Mouse (Mus musculus): ENCODE results near the gene Unc93a. TPM values are rescaled to one million over a fixed set of nuclear protein-coding genes. Genes with fewer than 3 reads are reported as not detected.
"Not testable (repeated sequence)": the region's sequence is repeated elsewhere in the genome, so short reads cannot be mapped to it uniquely, and the experiment has no call there.

Unc93a gene
- 0.61 and 1.2 TPM in 2 replicates for total RNA-seq (2017)

DNA sequence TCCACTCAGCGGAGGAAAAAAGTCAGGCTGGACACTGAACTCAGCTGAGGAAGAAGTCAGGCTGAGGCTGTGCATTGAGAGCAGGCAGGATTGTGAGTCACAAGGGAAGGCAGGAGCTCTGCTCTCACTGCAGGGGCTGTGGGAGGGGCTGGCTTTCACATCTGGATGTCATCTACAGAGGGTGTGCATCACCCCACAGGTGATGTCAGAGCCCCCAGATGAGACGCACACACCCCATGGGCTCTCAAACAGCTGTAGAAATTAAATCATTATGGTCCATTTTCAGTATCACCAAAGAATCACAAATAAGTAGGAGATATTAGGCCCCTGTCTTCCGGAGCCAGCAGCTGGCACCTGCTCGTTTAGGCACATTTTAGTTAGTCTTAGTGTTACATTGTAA is at the start of gene Unc93a:
Unc93a (minus strand) TSS at position 101 of the 400 bp plus-strand sequence.
- not testable (repeated sequence) for ATAC-seq (ENCODE audit: extremely low read depth, insufficient number of reproducible peaks, low FRiP score, poor library complexity, severe bottlenecking)

DNA sequence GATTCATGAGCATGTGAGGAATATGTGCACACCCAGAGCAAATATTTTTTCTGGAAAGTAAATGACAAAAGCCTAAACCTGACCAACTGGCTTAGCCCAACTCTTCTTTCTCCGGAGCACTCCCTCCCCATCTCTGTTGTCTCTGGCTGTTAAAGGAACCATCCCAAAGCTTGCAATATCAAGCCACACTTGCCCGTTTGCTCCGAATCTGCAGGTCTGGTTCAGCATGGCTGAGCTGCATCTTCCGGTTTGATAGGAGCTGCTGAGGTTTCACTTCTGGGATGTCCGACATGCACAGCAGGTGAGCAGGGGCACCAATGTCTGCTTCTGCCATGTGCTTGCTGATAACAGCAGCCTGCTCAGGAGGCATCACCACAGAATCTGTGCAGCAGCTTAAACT is 48.9 kb upstream of the Unc93a start:
- ATAC-seq (ENCODE audit: extremely low read depth, insufficient number of reproducible peaks, low FRiP score, poor library complexity, severe bottlenecking) = not testable (repeated sequence)

DNA sequence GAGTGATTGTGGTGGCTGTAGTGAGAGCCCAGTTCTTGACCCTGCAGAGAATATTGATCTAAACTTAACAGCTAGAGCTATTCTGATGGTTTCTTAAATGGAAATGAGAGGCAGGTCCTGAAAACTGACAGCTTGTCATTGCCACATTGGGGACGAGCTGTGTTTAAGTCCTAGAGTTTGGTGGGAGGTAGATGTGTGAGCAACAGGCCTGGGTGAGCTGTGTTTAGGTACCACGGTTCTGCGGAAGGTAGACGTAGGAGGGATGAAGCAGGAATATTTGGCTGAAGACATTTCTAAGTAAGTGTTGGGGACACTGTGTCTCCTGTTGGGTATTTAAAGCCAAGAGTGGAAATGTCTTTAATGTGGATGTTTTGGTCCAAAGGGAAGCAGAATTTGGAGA is 47.4 kb upstream of the Unc93a start:
- not testable (repeated sequence) for ATAC-seq (ENCODE audit: extremely low read depth, insufficient number of reproducible peaks, low FRiP score, poor library complexity, severe bottlenecking)

DNA sequence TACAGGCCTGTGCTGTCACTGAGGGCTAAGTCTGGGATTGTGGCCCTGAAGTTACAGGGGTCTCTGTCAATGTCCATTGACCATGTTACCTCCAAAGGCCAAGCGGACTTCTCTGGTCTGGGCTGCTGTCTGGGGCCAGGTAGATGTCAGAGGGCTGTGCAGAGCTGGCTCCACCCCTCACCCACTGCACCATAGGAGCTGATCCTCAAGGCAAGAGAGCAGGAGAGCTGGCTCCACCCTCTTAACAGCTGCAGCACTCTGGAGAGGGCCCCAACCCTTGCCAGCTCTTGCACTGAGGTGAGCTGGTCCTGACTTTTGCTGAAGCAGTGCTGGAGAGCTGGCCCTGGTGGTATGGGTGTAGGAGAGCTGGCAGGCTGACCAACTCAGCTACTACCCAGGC is 46.2 kb upstream of the Unc93a start:
- ATAC-seq (ENCODE audit: extremely low read depth, insufficient number of reproducible peaks, low FRiP score, poor library complexity, severe bottlenecking) = peak; percentile 6; the same call in 1 of the 2 replicates

DNA sequence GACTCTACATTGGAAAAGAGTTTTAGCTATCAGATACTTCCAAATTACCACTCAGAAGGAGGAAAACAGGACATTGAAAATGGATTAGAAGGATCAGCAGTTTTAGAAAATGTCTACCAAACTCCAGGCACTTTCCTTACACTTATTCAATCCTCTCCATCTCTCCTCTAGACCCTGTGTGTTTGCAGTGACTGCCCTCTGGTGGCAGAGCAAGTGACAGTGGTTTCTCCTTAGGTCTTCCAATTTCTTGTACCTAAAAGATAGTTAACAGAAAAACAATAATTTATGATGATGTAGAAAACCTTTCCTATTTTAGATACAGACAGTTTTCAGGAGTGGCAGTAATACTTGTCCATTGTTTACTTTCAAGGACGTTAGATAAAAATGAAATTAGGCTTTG is 44.0 kb upstream of the Unc93a start:
- ATAC-seq (ENCODE audit: extremely low read depth, insufficient number of reproducible peaks, low FRiP score, poor library complexity, severe bottlenecking) = not testable (repeated sequence)

DNA sequence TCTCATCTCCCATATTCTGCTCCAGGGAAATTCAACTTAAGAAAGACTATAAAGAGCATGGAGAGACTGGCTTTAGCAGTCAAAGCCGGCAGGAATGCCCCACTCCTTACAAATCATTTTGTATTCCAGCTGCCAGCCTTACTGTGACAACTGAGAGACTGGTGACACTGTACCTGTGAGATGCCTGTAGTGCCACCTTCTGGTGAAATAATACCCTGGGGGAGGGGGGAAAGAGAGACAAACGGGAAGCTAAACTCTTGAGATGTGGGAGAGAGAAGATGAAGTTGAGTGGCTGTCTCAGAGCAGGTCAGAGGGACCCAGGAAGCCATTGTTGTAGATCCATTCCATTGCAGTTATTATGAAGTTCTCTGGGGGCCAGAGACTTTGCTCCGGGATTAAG is 42.4 kb upstream of the Unc93a start:
- peak; percentile 39; the same call in 1 of the 2 replicates for ATAC-seq (ENCODE audit: extremely low read depth, insufficient number of reproducible peaks, low FRiP score, poor library complexity, severe bottlenecking)

DNA sequence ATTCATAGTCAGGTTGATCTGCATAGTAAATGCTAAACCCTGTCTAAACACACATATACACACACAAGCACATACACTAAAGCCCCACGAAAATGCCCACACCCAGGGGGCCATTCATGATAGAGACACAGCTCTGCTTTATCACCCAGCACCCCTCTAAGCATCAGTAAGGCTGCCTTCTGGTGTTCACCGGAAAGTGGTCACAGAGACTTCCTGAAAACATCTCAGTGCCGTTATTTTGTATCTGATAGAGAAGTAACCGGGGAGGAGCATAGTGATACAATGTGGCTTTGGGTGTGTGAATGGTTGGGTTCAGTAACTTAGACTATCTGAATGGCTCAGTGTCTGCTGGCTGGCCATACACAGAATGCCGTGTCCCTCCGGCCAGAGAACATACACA is 42.0 kb upstream of the Unc93a start:
- not testable (repeated sequence) for ATAC-seq (ENCODE audit: extremely low read depth, insufficient number of reproducible peaks, low FRiP score, poor library complexity, severe bottlenecking)

DNA sequence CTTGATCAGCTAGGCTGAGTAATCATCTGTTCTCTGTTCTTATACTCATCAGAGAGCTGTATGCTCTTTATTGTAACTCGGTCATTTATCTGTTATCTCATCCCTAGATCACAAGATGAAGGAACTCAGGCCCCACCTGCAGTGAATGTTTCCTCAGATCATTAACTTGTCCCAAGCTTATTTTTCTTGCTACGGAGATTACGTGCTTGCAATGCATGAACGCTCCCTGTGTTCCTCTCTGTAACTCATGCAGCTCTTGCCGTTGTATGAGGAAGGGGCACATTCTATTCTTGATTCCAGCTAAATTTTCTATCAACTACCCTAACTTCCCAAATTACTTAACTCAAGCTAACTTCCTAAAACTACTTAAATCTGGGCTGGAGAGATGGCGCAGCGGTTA is 14.5 kb upstream of the Unc93a start:
- ATAC-seq (ENCODE audit: extremely low read depth, insufficient number of reproducible peaks, low FRiP score, poor library complexity, severe bottlenecking) = not testable (repeated sequence)

DNA sequence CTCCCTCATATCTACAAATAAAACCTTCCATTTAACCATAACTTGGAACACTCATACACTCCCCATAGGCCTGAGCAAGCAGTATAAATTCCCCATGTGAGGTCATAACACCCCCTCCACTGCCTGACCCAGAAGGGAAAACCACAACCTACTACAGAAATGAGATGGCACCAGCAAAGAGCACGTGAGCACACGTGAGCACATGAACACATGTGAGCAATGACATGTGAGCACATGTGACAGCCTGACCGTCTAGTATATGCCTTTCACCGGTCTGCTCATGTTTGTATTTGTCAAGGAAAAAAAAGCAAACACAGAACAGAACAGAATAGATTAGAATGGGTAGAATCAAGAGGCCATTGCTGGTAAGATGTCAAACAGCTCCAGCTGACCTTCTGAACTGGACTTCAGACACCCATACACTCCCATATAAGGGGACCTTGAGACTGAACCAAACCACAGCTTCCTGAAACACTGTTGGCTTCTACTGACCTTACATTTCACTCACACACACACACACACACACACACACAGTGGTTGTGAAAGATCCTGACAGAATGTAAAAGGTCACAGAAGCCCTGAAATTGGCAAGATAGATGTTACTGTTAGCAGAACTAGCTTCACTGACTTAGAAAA is 13.1 kb upstream of the Unc93a start:
- peak; percentile 70 for ATAC-seq (ENCODE audit: extremely low read depth, insufficient number of reproducible peaks, low FRiP score, poor library complexity, severe bottlenecking)

DNA sequence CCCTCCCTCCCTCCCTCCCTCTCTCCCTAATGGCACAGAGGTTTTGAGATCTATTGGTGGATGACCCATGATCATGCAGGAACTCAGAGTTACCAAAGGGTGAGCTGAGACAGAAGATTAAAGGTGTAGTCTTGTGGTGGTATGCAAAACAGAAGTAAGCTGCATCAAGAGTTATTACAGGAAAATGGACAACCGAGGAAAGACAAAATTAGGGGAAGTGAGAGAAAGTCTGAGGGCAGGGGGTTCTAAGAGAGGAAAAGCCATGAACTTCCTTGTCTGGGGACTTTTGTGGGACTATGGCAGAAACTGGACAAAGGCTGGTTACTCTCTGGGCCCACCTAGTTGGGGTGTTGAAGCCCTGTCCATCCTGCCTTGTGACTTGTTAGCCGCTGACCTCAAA is 11.1 kb upstream of the Unc93a start:
- not testable (repeated sequence) for ATAC-seq (ENCODE audit: extremely low read depth, insufficient number of reproducible peaks, low FRiP score, poor library complexity, severe bottlenecking)

DNA sequence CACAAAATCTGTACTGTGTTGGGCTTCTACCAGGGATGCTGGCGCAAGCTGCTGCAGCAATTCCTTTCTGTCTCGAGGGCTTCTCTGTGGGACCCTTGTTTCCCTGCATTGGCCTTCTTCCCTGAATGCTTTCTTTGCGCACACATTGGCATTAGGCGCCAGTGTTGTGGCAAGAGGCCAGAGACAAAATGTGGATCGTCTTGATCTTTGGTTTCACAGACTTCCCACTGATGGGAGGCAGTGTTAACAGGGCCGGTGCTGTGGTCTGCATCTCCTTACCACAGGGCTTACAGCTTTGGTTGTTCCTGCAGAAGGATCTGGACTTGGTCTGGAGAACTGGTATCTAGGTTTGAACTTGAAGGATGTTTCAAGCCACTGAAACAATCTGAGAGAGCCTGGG is 3.7 kb upstream of the Unc93a start:
- not testable (repeated sequence) for ATAC-seq (ENCODE audit: extremely low read depth, insufficient number of reproducible peaks, low FRiP score, poor library complexity, severe bottlenecking)

DNA sequence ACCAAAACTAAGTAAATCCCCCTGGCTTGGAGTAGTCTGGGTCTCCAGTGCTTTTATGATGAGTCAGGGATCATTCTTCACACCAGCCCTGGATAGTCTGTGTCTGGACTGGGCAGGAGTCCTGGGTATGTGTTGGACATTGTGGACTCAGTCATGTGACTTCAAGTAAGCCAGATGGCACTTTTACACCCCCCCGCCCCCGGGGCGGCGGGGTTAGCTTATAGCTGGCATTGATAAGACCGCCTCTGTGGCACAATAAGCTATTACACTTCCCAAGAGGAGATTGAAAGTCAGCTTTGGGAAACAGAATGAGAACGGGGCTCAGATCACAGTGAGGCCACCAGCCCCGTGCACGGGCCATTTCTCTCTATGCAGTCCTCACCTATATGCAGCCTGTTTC is 742 bp upstream of the Unc93a start:
- not testable (repeated sequence) for ATAC-seq (ENCODE audit: extremely low read depth, insufficient number of reproducible peaks, low FRiP score, poor library complexity, severe bottlenecking)

DNA sequence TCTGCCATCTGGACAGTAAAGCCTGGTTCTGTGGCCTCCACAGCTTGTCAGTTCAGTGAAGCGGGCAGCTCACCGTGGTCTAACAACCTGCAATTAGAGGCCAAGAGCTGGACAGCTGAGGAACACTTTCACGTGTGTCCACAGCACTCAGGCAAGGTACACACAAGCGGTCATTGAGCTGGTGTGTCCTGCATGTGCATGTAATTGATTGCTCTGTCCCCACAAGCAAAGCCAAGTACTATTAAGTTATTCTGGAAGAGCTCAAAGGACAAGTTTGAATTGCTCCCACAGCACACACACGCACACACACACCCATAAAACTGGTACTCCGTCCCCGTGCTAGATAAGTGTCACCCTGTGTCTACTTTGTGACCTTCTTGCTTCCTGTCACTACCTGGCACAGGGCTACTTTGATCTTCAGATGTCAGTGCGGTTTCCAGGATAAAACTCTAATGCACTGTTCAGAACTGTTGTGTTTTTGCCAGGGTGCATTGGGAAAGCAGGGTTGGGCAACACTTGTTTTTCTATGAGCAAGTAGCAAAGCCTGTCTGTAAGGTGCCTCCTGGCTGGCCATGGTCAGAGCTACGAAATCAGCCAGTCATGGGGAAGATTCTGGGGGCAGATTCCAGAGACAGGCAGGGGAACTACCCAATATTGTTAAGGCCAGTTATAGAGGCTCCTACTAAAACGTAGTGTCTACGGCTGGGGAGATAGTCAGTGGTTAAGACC is 1.7 kb downstream of the Unc93a start:
- ATAC-seq (ENCODE audit: extremely low read depth, insufficient number of reproducible peaks, low FRiP score, poor library complexity, severe bottlenecking) = not testable (repeated sequence)

DNA sequence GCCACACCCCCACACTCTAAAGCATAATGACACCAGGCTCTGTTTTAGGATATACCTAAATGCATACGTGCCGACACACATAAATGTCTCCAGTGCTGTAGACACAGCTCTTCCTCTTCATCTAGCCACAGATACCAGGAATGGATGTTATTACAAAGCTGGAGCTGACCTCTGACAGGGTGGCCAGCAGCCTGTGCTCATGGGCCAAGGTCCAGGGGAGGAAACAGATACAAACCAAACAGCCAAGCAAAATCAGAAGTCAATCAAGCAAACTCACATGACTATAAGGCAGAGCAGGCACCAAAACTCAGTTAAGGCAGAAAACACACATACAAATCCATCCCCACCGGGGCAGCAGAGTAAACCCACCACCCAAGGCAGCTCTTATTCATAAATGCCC is 2.3 kb downstream of the Unc93a start:
- ATAC-seq (ENCODE audit: extremely low read depth, insufficient number of reproducible peaks, low FRiP score, poor library complexity, severe bottlenecking) = not testable (repeated sequence)

DNA sequence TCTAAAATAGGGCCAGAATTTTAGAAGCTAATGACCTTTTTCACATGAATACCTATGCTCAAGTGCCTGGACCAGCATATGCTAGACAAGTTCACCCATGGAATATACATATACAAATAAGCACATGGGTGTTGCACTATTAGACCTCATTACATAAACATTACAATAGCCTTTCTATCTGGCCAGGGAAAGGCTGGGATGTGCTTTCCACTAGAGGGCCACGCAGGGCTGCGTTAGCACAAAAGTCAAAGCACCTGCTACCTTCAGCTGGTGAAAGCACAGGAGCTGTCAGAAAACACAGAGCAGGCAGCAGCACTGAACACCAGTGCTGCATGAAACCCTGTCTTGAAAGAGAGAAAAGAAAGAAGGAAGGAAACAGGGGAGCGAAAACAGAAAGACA is 7.4 kb downstream of the Unc93a start:
- not testable (repeated sequence) for ATAC-seq (ENCODE audit: extremely low read depth, insufficient number of reproducible peaks, low FRiP score, poor library complexity, severe bottlenecking)

DNA sequence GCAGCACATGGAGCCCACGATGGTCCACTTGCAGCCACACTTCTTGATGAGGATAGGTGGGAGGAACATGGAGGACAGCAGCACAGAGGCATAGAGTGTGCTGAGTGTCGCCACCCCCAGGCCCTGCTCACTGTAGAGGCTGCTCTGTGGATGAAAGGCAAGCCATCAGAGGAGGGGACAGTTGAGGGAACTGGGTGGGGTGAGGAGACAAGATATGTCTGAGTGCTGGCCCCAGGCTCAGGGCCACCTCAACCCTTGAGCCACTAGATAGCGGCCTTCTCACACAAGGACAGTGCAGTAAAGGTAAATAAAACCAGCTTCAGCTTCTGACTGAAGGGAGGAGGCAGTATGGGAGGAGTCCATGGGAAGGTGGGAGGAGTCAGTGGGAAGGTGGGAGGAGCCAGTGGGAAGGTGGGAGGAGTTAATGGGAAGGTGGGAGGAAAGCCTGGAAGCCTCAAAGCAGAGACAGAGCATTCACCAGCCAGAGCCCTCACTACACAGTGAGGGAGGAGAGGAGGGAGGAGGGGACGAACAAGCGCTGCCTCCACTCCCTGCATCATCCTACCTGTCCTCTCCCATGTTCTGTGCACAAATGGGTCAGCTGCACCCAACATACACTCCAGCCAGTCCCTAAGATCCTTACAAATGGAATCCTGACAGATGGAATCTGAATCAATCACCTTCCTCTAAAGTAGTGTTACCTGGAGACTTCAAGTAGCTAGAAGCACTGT is 8.1 kb downstream of the Unc93a start:
- peak; percentile 2; the same call in 1 of the 2 replicates for ATAC-seq (ENCODE audit: extremely low read depth, insufficient number of reproducible peaks, low FRiP score, poor library complexity, severe bottlenecking)

DNA sequence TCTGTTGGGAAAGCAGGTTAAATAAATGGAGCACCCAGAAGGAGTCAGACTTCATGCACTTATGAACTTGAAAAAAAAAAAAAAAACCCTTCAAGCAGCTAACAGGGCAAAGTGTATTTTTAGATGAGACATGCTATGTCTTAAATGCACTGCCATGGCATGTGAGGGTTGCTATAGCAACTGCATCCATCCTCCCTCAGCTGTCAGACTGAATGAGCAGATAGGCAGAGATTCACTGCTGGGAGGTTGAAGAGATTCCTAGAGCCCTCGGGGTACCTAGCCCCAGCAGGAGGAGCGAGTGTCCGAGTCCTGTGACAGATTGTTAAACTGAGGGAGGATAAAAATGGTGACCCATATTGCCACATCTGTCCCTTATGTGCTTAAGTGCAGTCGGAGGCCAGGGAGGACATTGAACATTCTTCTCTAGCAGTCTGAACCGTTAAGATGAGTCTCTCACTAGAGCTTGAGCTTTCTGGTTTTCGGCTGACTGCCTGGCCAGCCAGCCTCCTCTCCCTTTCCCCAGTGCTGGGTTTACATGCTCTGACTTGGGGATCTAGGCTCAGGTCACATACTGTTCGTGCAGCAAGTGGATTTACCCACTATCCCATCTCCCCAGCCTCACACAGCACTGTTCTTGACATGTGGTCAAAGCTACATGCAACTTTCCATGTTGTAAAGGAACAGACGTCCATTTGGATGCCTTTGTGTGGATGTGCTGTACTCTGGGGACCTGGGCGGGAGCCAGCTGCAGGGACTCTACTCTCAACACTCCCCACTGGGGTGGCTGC is 18.9 kb downstream of the Unc93a start:
- not testable (repeated sequence) for ATAC-seq (ENCODE audit: extremely low read depth, insufficient number of reproducible peaks, low FRiP score, poor library complexity, severe bottlenecking)

DNA sequence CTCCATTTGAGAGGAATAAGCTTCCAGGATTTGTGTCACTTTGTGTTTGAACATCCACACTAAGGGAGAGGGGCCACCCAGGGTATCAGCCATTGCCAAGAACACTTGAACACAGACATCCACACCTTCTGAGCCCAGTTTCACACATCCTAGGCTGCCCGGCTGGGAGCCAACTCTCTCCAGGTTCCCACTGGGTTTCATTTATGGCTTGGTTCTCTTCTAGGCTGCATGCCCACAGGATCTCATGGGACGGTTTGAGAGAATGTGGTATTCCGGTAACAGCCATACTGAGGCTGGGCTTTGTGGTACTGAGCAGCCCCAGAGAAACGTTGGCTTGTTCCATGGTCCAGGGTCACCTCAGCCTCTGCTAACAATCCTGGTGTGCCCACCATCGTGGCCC is 25.0 kb downstream of the Unc93a start:
- ATAC-seq (ENCODE audit: extremely low read depth, insufficient number of reproducible peaks, low FRiP score, poor library complexity, severe bottlenecking) = not testable (repeated sequence)

DNA sequence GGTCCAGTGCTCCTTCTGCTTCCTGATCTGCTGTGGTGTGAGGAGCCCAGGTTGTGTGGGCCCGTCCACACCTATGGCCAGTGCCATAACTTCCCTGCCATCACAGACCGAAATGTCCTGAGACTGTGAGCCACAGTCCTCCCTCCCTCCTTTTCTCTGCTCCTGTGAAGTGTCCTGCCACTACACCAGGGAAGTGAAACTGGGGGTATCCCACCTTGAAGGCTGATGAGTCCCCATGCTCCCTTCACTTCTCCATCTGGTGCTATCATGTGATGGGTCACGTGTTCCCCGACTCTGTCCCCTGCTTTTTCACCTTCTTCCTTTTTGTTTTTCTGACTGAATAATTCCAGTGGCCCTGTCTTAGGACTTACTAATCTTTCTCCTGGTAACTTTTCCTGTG is 38.6 kb downstream of the Unc93a start:
- ATAC-seq (ENCODE audit: extremely low read depth, insufficient number of reproducible peaks, low FRiP score, poor library complexity, severe bottlenecking) = not testable (repeated sequence)
